Mouse (Mus musculus): ENCODE results near the gene Ager. TPM values are rescaled to one million over a fixed set of nuclear protein-coding genes. Genes with fewer than 3 reads are reported as not detected.

Gene Ager
- polyA plus RNA-seq, 1 experiment: 2.5 TPM

DNA sequence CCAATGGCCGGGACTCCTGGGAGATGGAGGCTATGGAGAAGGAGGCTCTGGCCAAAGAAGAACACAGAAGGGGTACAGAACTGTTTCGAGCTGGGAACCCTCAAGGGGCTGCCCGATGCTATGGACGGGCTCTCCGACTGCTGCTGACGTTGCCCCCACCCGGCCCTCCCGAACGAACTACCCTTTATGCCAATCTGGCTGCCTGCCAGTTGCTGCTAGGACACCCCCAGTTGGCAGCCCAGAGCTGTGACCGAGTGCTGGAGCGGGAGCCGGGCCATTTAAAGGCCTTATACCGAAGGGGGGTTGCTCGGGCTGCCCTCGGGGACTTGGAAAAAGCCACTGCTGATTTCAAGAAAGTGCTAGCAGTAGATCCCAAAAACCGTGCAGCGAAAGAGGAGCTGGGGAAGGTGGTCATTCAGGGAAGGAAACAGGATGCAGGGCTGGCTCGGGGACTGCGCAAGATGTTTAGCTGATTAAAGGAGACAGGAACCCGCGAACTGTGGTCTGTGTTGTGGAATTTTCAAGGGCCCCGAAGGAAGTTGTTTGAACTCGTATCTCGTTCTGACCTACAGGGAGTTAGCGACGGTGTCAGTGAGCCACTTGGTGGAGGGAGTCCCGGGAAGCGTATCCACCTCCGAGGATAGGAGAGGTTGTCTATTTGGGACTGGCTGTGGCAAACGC is 48.3 kb downstream of the Ager start:
- TF ChIP-seq CTCF (IDR thresholded peaks at IDR 0.05; ENCODE audit: low read depth, low read length) (no peak), EP300 (IDR thresholded peaks at IDR 0.05; ENCODE audit: insufficient read depth, low read depth, low read length) (no peak), POLR2A (IDR thresholded peaks at IDR 0.05; ENCODE audit: insufficient read depth, low read length) (no peak)
- H3K9me3 ChIP-seq (replicated peaks; ENCODE audit: control insufficient read depth, insufficient read depth, low read length, poor library complexity, severe bottlenecking): no peaks in the 10 kb centered on the region
- peak overlapping the region; percentile 52 for H3K4me3 ChIP-seq (ENCODE audit: low read depth, low read length)
- H3K27ac ChIP-seq (ENCODE audit: insufficient read depth, low read length): no peak overlapping the region
- H3K36me3 ChIP-seq (ENCODE audit: control insufficient read depth, insufficient read depth, low read length, poor library complexity, severe bottlenecking): peaks cover 4% of the 10 kb centered on the region; the same call in 1 of the 2 replicates
- no peaks in the 10 kb centered on the region for H3K27me3 ChIP-seq (ENCODE audit: control insufficient read depth, insufficient read depth, low read length, poor library complexity, severe bottlenecking)
- H3K9ac ChIP-seq (ENCODE audit: low read depth, poor library complexity, severe bottlenecking): peak overlapping the region; percentile 49
- no peaks in the 10 kb centered on the region for H3K4me1 ChIP-seq (ENCODE audit: control insufficient read depth, insufficient read depth, low read length)

GRCm38 (mm10) chr17:34646906-34647787 is 49.5 kb downstream of the Ager start, which contains the start of gene Atf6b:
Atf6b (plus strand) TSS chr17:34647146.
- TF ChIP-seq CTCF (IDR thresholded peaks at IDR 0.05; ENCODE audit: low read depth, low read length) (no peak), EP300 (IDR thresholded peaks at IDR 0.05; ENCODE audit: insufficient read depth, low read depth, low read length) (no peak), POLR2A (IDR thresholded peaks at IDR 0.05; ENCODE audit: insufficient read depth, low read length) (no peak)
- H3K9me3 ChIP-seq (replicated peaks; ENCODE audit: control insufficient read depth, insufficient read depth, low read length, poor library complexity, severe bottlenecking): no peaks in the 10 kb centered on the region
- peaks cover 4% of the 10 kb centered on the region; the same call in 1 of the 2 replicates for H3K36me3 ChIP-seq (ENCODE audit: control insufficient read depth, insufficient read depth, low read length, poor library complexity, severe bottlenecking)
- H3K27ac ChIP-seq (ENCODE audit: insufficient read depth, low read length): no peak within 1 kb of the TSS
- H3K4me3 ChIP-seq (ENCODE audit: low read depth, low read length): peak within 1 kb of the TSS; percentile 93
- H3K4me1 ChIP-seq (ENCODE audit: control insufficient read depth, insufficient read depth, low read length): no peaks in the 10 kb centered on the region
- peak within 1 kb of the TSS; percentile 73 for H3K9ac ChIP-seq (ENCODE audit: low read depth, poor library complexity, severe bottlenecking)
- no peaks in the 10 kb centered on the region for H3K27me3 ChIP-seq (ENCODE audit: control insufficient read depth, insufficient read depth, low read length, poor library complexity, severe bottlenecking)

DNA sequence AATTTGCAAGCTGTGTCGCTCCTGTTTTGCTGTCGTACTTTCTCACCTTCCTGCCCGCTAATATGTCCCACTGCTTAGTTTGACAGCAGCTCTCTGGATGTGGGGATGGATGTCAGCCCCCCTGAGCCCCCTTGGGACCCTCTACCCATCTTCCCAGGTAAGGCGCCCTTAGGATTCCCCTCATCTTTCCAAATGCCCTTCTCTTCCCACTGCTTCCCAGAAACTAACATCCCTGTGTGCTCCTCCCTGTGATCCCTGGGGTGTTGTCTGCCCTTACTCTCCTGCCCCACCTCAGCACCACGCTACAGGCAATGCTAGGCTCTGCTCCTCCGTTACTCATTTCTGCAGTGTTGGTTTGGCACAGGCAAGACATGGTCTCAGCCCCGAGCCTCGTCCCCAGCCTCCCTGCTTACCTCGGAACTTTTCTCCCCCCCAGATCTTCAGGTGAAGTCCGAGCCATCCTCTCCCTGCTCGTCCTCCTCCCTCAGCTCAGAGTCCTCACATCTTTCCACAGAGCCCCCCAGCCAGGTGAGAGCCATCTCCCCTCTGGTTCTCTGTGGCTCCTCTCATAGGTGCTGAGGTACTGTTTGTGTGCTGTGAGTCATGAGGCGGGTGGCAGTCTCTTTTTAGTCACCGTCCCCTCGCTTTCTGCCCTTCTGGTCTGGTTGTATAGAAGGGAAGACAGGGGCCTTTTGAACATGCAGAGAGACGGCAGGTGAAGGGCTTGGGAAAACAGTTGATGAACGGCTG is 50.7 kb downstream of the Ager start:
- Histone ChIP-seq H3K9ac (ENCODE audit: low read depth, poor library complexity, severe bottlenecking) (no peak overlapping the region), H3K27me3 (ENCODE audit: control insufficient read depth, insufficient read depth, low read length, poor library complexity, severe bottlenecking) (no peaks in the 10 kb centered on the region), H3K27ac (ENCODE audit: insufficient read depth, low read length) (no peak overlapping the region), H3K9me3 (replicated peaks; ENCODE audit: control insufficient read depth, insufficient read depth, low read length, poor library complexity, severe bottlenecking) (no peaks in the 10 kb centered on the region), H3K4me1 (ENCODE audit: control insufficient read depth, insufficient read depth, low read length) (no peaks in the 10 kb centered on the region), H3K36me3 (ENCODE audit: control insufficient read depth, insufficient read depth, low read length, poor library complexity, severe bottlenecking) (peaks cover 4% of the 10 kb centered on the region; the same call in 1 of the 2 replicates), H3K4me3 (ENCODE audit: low read depth, low read length) (no peak overlapping the region)
- TF ChIP-seq POLR2A (IDR thresholded peaks at IDR 0.05; ENCODE audit: insufficient read depth, low read length) (no peak), EP300 (IDR thresholded peaks at IDR 0.05; ENCODE audit: insufficient read depth, low read depth, low read length) (no peak), CTCF (IDR thresholded peaks at IDR 0.05; ENCODE audit: low read depth, low read length) (no peak)

GRCm38 (mm10) chr17:34649106-34649864 is 51.6 kb downstream of the Ager start:
- no peak for TF ChIP-seq POLR2A (IDR thresholded peaks at IDR 0.05; ENCODE audit: insufficient read depth, low read length)
- TF ChIP-seq CTCF (IDR thresholded peaks at IDR 0.05; ENCODE audit: low read depth, low read length): no peak
- TF ChIP-seq EP300 (IDR thresholded peaks at IDR 0.05; ENCODE audit: insufficient read depth, low read depth, low read length): no peak
- H3K4me3 ChIP-seq (ENCODE audit: low read depth, low read length): no peak overlapping the region
- no peaks in the 10 kb centered on the region for H3K27me3 ChIP-seq (ENCODE audit: control insufficient read depth, insufficient read depth, low read length, poor library complexity, severe bottlenecking)
- no peaks in the 10 kb centered on the region for H3K9me3 ChIP-seq (replicated peaks; ENCODE audit: control insufficient read depth, insufficient read depth, low read length, poor library complexity, severe bottlenecking)
- H3K36me3 ChIP-seq (ENCODE audit: control insufficient read depth, insufficient read depth, low read length, poor library complexity, severe bottlenecking): peaks cover 9% of the 10 kb centered on the region; the same call in 1 of the 2 replicates
- no peaks in the 10 kb centered on the region for H3K4me1 ChIP-seq (ENCODE audit: control insufficient read depth, insufficient read depth, low read length)
- H3K9ac ChIP-seq (ENCODE audit: low read depth, poor library complexity, severe bottlenecking): no peak overlapping the region
- no peak overlapping the region for H3K27ac ChIP-seq (ENCODE audit: insufficient read depth, low read length)

Other genes starting within 250 kb of the Ager start
- not detected in 2 replicates for gene Btnl2, start 243.0 kb upstream of the Ager start, polyA plus RNA-seq (2011; ENCODE audit: insufficient read depth, insufficient read length, low read depth, missing spikeins)
- gene Btnl1, start 220.7 kb upstream of the Ager start, polyA plus RNA-seq (2011; ENCODE audit: insufficient read depth, insufficient read length, low read depth, missing spikeins): 0.28 TPM in 1 of 2 replicates, not detected in the other
- gene BC051142, start 199.0 kb upstream of the Ager start, polyA plus RNA-seq (2011; ENCODE audit: insufficient read depth, insufficient read length, low read depth, missing spikeins): not detected in 2 replicates
- gene Btnl4, start 120.5 kb upstream of the Ager start, polyA plus RNA-seq (2011; ENCODE audit: insufficient read depth, insufficient read length, low read depth, missing spikeins): not detected in 2 replicates
- not detected in 2 replicates for gene Btnl6, start 80.5 kb upstream of the Ager start, polyA plus RNA-seq (2011; ENCODE audit: insufficient read depth, insufficient read length, low read depth, missing spikeins)
- gene Notch4, start 33.6 kb upstream of the Ager start, polyA plus RNA-seq (2011; ENCODE audit: insufficient read depth, insufficient read length, low read depth, missing spikeins): 4.6 and 7.0 TPM in 2 replicates
- 3.9 and 4.2 TPM in 2 replicates for gene Gpsm3, start 8.1 kb upstream of the Ager start, polyA plus RNA-seq (2011; ENCODE audit: insufficient read depth, insufficient read length, low read depth, missing spikeins)
- gene Pbx2, start 6.6 kb upstream of the Ager start, polyA plus RNA-seq (2011; ENCODE audit: insufficient read depth, insufficient read length, low read depth, missing spikeins): 66.1 and 73.0 TPM in 2 replicates
- 74.3 and 75.9 TPM in 2 replicates for gene Rnf5, start 5.8 kb downstream of the Ager start, polyA plus RNA-seq (2011; ENCODE audit: insufficient read depth, insufficient read length, low read depth, missing spikeins)
- 66.8 and 81.7 TPM in 2 replicates for gene Agpat1, start 6.4 kb downstream of the Ager start, polyA plus RNA-seq (2011; ENCODE audit: insufficient read depth, insufficient read length, low read depth, missing spikeins)
- gene Egfl8, start 18.1 kb downstream of the Ager start, polyA plus RNA-seq (2011; ENCODE audit: insufficient read depth, insufficient read length, low read depth, missing spikeins): 0.85 and 1.1 TPM in 2 replicates
- 26.7 and 29.2 TPM in 2 replicates for gene Ppt2, start 30.6 kb downstream of the Ager start, polyA plus RNA-seq (2011; ENCODE audit: insufficient read depth, insufficient read length, low read depth, missing spikeins)
- not detected in 2 replicates for gene Prrt1, start 31.7 kb downstream of the Ager start, polyA plus RNA-seq (2011; ENCODE audit: insufficient read depth, insufficient read length, low read depth, missing spikeins)
- gene Fkbpl, start 46.9 kb downstream of the Ager start, polyA plus RNA-seq (2011; ENCODE audit: insufficient read depth, insufficient read length, low read depth, missing spikeins): 11.0 and 16.5 TPM in 2 replicates
- gene Atf6b, start 49.3 kb downstream of the Ager start, polyA plus RNA-seq (2011; ENCODE audit: insufficient read depth, insufficient read length, low read depth, missing spikeins): 31.3 and 32.0 TPM in 2 replicates
- gene Tnxb, start 72.7 kb downstream of the Ager start, polyA plus RNA-seq (2011; ENCODE audit: insufficient read depth, insufficient read length, low read depth, missing spikeins): 0.13 and 0.15 TPM in 2 replicates
- gene C4b, start 146.0 kb downstream of the Ager start, polyA plus RNA-seq (2011; ENCODE audit: insufficient read depth, insufficient read length, low read depth, missing spikeins): 0.12 and 0.23 TPM in 2 replicates
- gene Cyp21a1, start 206.7 kb downstream of the Ager start, polyA plus RNA-seq (2011; ENCODE audit: insufficient read depth, insufficient read length, low read depth, missing spikeins): not detected in 2 replicates
- 18.7 and 25.8 TPM in 2 replicates for gene Stk19, start 239.1 kb downstream of the Ager start, polyA plus RNA-seq (2011; ENCODE audit: insufficient read depth, insufficient read length, low read depth, missing spikeins)
- 22.6 and 24.5 TPM in 2 replicates for gene Dxo, start 239.2 kb downstream of the Ager start, polyA plus RNA-seq (2011; ENCODE audit: insufficient read depth, insufficient read length, low read depth, missing spikeins)